ENCODE assay signal across 7 mouse cellular contexts in the genomic region with DNA sequence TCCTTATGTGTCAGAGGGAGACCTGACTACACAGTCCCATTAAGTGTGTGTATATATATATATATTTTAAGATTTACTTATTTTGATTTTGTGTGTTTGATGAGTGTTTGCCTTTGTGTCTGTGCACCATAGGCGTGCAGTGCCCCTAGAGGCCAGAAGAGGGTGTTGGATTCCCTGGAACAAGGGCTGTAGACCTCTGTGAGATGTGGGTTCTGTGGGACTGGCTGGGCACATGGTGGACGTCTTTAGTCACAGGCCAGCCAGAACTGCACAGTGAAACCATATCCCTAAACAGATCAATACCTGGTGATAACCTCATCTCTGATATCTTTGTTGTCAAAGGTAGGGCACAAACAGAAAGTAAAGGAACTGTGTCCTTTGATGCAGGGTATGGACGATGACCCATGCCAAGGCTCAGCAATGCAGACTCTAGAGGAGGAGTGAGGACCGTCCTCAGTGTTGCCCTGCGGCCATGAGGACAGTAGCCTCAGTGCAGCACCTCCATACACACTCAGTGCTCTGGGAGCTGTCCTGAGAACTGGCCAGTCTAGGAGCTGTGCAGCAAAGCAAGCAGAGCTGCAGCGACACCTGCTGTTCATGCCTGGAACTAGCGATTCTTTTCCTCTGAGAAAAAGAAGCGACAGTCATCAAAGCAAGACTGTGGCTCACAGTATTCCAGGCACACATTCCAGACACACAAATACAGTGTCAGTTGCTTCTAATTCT. TPM values are rescaled to one million over a fixed set of nuclear protein-coding genes. Genes with fewer than 3 reads are reported as not detected.
DNase-seq lines count a peak whose midpoint lies in the region; ATAC-seq lines count a peak whose summit lies in the region.

No protein-coding gene starts in this region.

- H3K27me3 ChIP-seq in forebrain, embryonic 12.5 days: no peaks in the 10 kb centered on the region
- no peaks in the 10 kb centered on the region for H3K27me3 ChIP-seq in hindbrain, embryonic 16.5 days (replicated peaks; ENCODE audit: control insufficient read depth, insufficient read depth, low read length)

- H3K36me3 ChIP-seq in forebrain, embryonic 12.5 days (replicated peaks): peaks cover 48% of the 10 kb centered on the region
- H3K36me3 ChIP-seq in hindbrain, embryonic 16.5 days (ENCODE audit: control insufficient read depth, insufficient read depth, low read length): peaks cover 9% of the 10 kb centered on the region

- no peaks in the 10 kb centered on the region for H3K9me3 ChIP-seq in forebrain, embryonic 12.5 days
- H3K9me3 ChIP-seq in hindbrain, embryonic 16.5 days (ENCODE audit: control insufficient read depth, low read length): no peaks in the 10 kb centered on the region

- intact Hi-C loops in left cerebral cortex, postnatal 25 days (cut with DNase I): loop anchor here (5.0 to 10.0 kb wide), 2 partner anchors 204 to 232 kb away; partner anchors contain the start of gene AI413582

- DNase-seq in NIH3T3 (ENCODE audit: low read depth): peak; percentile 91
- peak; percentile 62 for DNase-seq in c-Kit-positive CD71-positive TER-119-negative erythroid progenitor cells, embryonic 14.5 days (ENCODE audit: low read depth)
- DNase-seq in left cerebral cortex, postnatal 25 days (ENCODE audit: low spot score in 2 of 2): peak; percentile 65 to 74
- DNase-seq in mesoderm, embryonic 11.5 days (ENCODE audit: low read depth, low spot score): peak; percentile 81
- peak; percentile 58 for DNase-seq in spleen, adult 12 weeks (ENCODE audit: low spot score)

- no peaks in the 10 kb centered on the region for H3K4me1 ChIP-seq in forebrain, embryonic 12.5 days
- H3K4me1 ChIP-seq in hindbrain, embryonic 16.5 days (ENCODE audit: control insufficient read depth, insufficient read depth, low read depth, low read length): no peaks in the 10 kb centered on the region

- H3K4me2 ChIP-seq in forebrain, embryonic 12.5 days: no peak overlapping the region
- H3K4me2 ChIP-seq in hindbrain, embryonic 16.5 days (ENCODE audit: low read length): no peak overlapping the region

- H3K4me3 ChIP-seq in forebrain, embryonic 12.5 days (replicated peaks): no peak overlapping the region
- H3K4me3 ChIP-seq in hindbrain, embryonic 16.5 days (ENCODE audit: low read length): no peak overlapping the region

- WGBS in forebrain, embryonic 12.5 days: 65% methylated on average over 8 of the region's 8 CpGs
- WGBS in hindbrain, embryonic 16.5 days: 59% methylated on average over 8 of the region's 8 CpGs

- H3K27ac ChIP-seq in forebrain, embryonic 12.5 days: no peak overlapping the region
- H3K27ac ChIP-seq in hindbrain, embryonic 16.5 days (ENCODE audit: low read depth, low read length): no peak overlapping the region

- no peak overlapping the region for H3K9ac ChIP-seq in forebrain, embryonic 12.5 days
- H3K9ac ChIP-seq in hindbrain, embryonic 16.5 days (ENCODE audit: low read depth, low read length): no peak overlapping the region

- peak; percentile 69; the same call in 1 of the 2 replicates for ATAC-seq in forebrain, embryonic 12.5 days (ENCODE audit: low FRiP score)
- peak; percentile 72 for ATAC-seq in hindbrain, embryonic 16.5 days

RNA-seq across cellular contexts. Expression of gene Spdef, which starts 40.2 kb away (rescaled TPM):
- polyA plus RNA-seq in forebrain, embryonic 12.5 days (2016; fragmentation: Nextera tagmentation; extraction: Ambion mirVana): 0.37 TPM in 1 of 2 replicates, not detected in the other
- polyA plus RNA-seq in hindbrain, embryonic 16.5 days (2015; fragmentation: Nextera tagmentation; extraction: Ambion mirVana): 0.60 and 1.6 TPM in 2 replicates
- under 1 TPM in 1 of 2 experiments, not detected in 1; 0.21 TPM for total RNA-seq in left cerebral cortex, postnatal 25 days (2021)

RNA-seq across cellular contexts. Expression of gene D17Wsu92e, which starts 51.5 kb away (rescaled TPM):
- 11.1 and 11.4 TPM in 2 replicates for polyA plus RNA-seq in forebrain, embryonic 12.5 days (2016; fragmentation: Nextera tagmentation; extraction: Ambion mirVana)
- 9.9 and 10.3 TPM in 2 replicates for polyA plus RNA-seq in hindbrain, embryonic 16.5 days (2015; fragmentation: Nextera tagmentation; extraction: Ambion mirVana)
- 100 to 1,000 TPM; 196 to 198 TPM for total RNA-seq in left cerebral cortex, postnatal 25 days (2021)
